Mouse (Mus musculus) megakaryocyte, embryonic 14.5 days (primary cell): Measurements from ENCODE around the gene Atp2b4.

ENCODE experiments used
- FLI1 ChIP-seq: IDR thresholded peaks from 2 replicates; pipeline ENCODE4 v1.6.1; 2012; ENCODE audit warnings: low read length, inconsistent platforms, mixed read lengths
- GATA1 ChIP-seq: IDR thresholded peaks from 3 replicates; pipeline ENCODE4 v1.6.1; 2012; ENCODE audit warnings: mixed read lengths, low read length, inconsistent platforms, borderline replicate concordance

- TF ChIP-seq GATA1 (no peak), FLI1 (no peak)
Observed at GRCm38 (mm10) chr1:133670190-133670589, 130.7 kb downstream of the Atp2b4 start.
